Mouse (Mus musculus) kidney, embryonic 15.5 days (tissue): ENCODE results near the gene Chit1. TPM values are rescaled to one million over a fixed set of nuclear protein-coding genes. Genes with fewer than 3 reads are reported as not detected.

Source experiments
- ATAC-seq: fragments of 200-750 bp; cut with Nextera tagmentation; replicated peaks from 2 replicates; pipeline ENCODE4 v1.8.0; 2017; ENCODE audit warnings: moderate TSS enrichment; ENCODE audit not compliant: low FRiP score
- H3K27ac ChIP-seq: fragments of 300-500 bp; sonication (generic); 2 replicates; pipeline ENCODE4 v1.5.1; 2015; ENCODE audit warnings: mild to moderate bottlenecking, inconsistent platforms
- H3K27me3 ChIP-seq: fragments of 300-500 bp; sonication (generic); 2 replicates; pipeline ENCODE4 v1.6.1; 2015; ENCODE audit warnings: inconsistent platforms
- H3K36me3 ChIP-seq: fragments of 300-500 bp; sonication (generic); 2 replicates; pipeline ENCODE4 v1.6.1; 2015; ENCODE audit warnings: inconsistent platforms
- H3K4me1 ChIP-seq: fragments of 300-500 bp; sonication (generic); 2 replicates; pipeline ENCODE4 v1.6.1; 2015; ENCODE audit warnings: inconsistent platforms
- H3K4me2 ChIP-seq: fragments of 300-500 bp; sonication (generic); 2 replicates; pipeline ENCODE4 v1.6.1; 2015; ENCODE audit warnings: moderate library complexity, mild to moderate bottlenecking, inconsistent platforms
- H3K4me3 ChIP-seq: fragments of 300-500 bp; sonication (generic); replicated peaks from 2 replicates; pipeline ENCODE4 v1.5.1; 2015; ENCODE audit warnings: mild to moderate bottlenecking, inconsistent platforms
- H3K9ac ChIP-seq: fragments of 300-500 bp; sonication (generic); 2 replicates; pipeline ENCODE4 v1.6.1; 2015; ENCODE audit warnings: mild to moderate bottlenecking, inconsistent platforms
- H3K9me3 ChIP-seq: fragments of 300-500 bp; sonication (generic); replicated peaks from 2 replicates; pipeline ENCODE4 v1.6.1; 2016; ENCODE audit warnings: inconsistent platforms
- WGBS: fragments of 180-500 bp; shearing (Covaris S2); methylation state at CpG from one replicate; pipeline ENCODE4 v1.1.7; 2015; ENCODE audit warnings: mixed read lengths; 5-methylcytosine and 5-hydroxymethylcytosine counted together
- polyA plus RNA-seq: library from polyadenylated mRNA; unstranded; fragments of >200 nt; fragmentation: Nextera tagmentation; extraction: Ambion mirVana; gene quantifications from 2 replicates; pipeline ENCODE4 v1.2.1, GENCODE M21; 2015

Chit1 gene
- 0.30 and 0.31 TPM in 2 replicates for polyA plus RNA-seq

DNA sequence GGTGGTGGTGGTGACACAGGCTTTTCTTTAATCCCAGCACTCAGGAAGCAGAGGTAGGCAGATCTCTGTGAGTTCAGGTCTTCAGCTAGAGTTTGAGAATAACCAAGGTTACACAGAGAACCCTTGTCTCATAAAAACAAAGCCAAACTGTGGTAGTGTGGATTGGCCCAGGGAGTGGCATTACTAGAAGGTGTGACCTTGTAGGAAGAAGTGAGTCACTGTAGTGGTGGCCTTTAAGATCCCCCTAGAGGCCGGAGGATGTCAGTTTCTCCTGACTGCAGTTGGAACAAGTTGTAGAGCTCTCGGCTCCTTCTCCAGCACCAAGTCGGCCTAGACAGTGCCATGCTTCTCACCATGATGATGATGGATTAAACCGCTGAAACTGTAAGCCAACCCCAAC lies at the start of gene Chit1:
TSS of gene Chit1 (plus strand) at position 264 of the 400 bp plus-strand sequence.
- Histone ChIP-seq H3K36me3 (no peaks in the 10 kb centered on the region), H3K4me1 (peaks cover 13% of the 10 kb centered on the region), H3K9ac (no peak within 1 kb of the TSS), H3K27ac (no peak within 1 kb of the TSS), H3K4me3 (no peak within 1 kb of the TSS), H3K4me2 (no peak within 1 kb of the TSS), H3K27me3 (no peaks in the 10 kb centered on the region), H3K9me3 (no peaks in the 10 kb centered on the region)
- WGBS, result 81% methylated on average over 4 of the region's 4 CpGs
- ATAC-seq, result no peak

GRCm38 (mm10) chr1:134061915-134062314 lies 49.1 kb upstream of the Chit1 start:
- peak overlapping the region; percentile 99 for H3K27ac ChIP-seq
- H3K9me3 ChIP-seq, result no peaks in the 10 kb centered on the region
- no peak for ATAC-seq
- H3K36me3 ChIP-seq, result no peaks in the 10 kb centered on the region
- no peak overlapping the region for H3K4me2 ChIP-seq
- H3K4me3 ChIP-seq, result no peak overlapping the region
- no peak overlapping the region for H3K9ac ChIP-seq
- H3K4me1 ChIP-seq, result peaks cover 81% of the 10 kb centered on the region
- WGBS, result 65% methylated on average over 3 of the region's 3 CpGs
- H3K27me3 ChIP-seq, result no peaks in the 10 kb centered on the region

GRCm38 (mm10) chr1:134062411-134063085 lies 48.5 kb upstream of the Chit1 start:
- Histone ChIP-seq H3K27me3 (no peaks in the 10 kb centered on the region), H3K9me3 (no peaks in the 10 kb centered on the region), H3K36me3 (no peaks in the 10 kb centered on the region), H3K27ac (peak overlapping the region; percentile 99), H3K4me3 (no peak overlapping the region), H3K9ac (0 out of 2 replicates have a peak overlapping the region, but pooled peaks have one; percentile 19), H3K4me2 (peak overlapping the region; percentile 54), H3K4me1 (peaks cover 88% of the 10 kb centered on the region)
- WGBS, result 9% methylated on average over 11 of the region's 11 CpGs
- ATAC-seq, result no peak

DNA sequence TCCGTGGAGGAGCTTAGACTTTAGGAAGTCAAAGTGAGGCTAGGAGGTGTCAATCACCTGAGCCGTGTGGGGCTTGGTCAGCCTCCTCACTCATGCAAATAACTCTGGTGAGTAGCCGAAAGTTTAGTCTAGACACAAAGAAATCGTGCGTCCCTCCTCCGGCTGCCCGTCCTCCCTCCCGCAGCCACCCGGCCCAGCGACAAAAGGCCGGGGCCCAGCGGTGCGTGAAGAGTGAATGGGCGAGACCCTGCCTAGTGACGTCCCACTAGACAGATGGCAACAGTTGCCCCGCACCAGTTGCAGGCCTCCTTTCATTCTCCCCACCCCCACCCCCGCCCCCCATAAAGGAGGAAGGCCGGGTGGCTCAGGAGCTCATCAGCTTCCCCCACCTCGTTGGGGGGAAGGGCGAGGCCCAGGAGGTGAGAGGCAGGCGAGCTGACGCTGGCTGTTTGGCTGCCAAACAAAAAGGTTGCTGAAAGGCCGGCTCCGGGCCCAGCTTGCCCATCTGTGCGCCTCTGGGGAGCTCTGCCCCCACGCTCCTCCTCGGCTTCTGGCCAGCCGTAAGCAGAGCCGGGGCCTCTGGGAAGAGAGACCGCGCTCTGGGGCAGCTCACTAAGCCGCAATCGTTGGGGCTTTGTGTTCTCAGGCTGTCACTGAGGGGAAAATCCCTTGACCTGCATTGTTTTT lies 47.8 kb upstream of the Chit1 start:
- 2% methylated on average over 32 of the region's 33 CpGs for WGBS
- Histone ChIP-seq H3K9me3 (no peaks in the 10 kb centered on the region), H3K27ac (peak overlapping the region; percentile 99), H3K36me3 (no peaks in the 10 kb centered on the region), H3K4me3 (peak overlapping the region; percentile 14), H3K27me3 (no peaks in the 10 kb centered on the region), H3K4me2 (peak overlapping the region; percentile 54), H3K4me1 (peaks cover 94% of the 10 kb centered on the region), H3K9ac (peak overlapping the region; percentile 19; the same call in 1 of the 2 replicates)
- ATAC-seq, result peak; percentile 68

GRCm38 (mm10) chr1:134063773-134064125 lies 47.3 kb upstream of the Chit1 start:
- H3K9ac ChIP-seq, result peak overlapping the region; percentile 19; the same call in 1 of the 2 replicates
- H3K9me3 ChIP-seq, result no peaks in the 10 kb centered on the region
- no peaks in the 10 kb centered on the region for H3K27me3 ChIP-seq
- H3K4me3 ChIP-seq, result peak overlapping the region; percentile 14
- no peak for ATAC-seq
- 9% methylated on average over 9 of the region's 9 CpGs for WGBS
- peak overlapping the region; percentile 54 for H3K4me2 ChIP-seq
- no peaks in the 10 kb centered on the region for H3K36me3 ChIP-seq
- peak overlapping the region; percentile 99 for H3K27ac ChIP-seq
- peaks cover 92% of the 10 kb centered on the region for H3K4me1 ChIP-seq

DNA sequence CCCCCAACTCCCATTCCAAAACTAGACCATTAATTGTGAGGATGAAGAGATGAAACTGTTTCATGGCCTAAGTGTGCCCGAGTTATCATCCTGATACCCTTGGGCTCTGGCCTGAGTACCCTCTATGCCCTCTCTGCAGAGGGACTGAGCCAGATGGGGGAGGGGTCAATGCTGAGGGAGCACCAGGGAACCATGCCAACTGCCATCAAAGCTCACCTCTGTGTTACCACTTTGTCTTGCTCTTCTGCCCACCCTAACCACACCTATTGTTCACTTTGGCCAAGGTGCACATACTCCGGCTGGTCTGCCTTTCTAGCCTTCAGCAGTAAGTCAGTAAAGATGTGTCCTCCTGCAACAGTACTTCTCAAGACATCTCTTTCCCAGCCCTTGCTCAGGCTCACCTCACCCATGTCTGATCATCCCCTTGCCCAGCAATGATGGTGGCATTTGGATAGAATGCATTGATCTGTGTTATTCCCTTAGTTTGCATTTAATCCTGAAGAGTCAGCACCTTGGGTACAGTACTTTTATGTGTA lies 46.7 kb upstream of the Chit1 start:
- WGBS, result 86% methylated on average over 2 of the region's 2 CpGs
- H3K4me3 ChIP-seq, result no peak overlapping the region
- no peak for ATAC-seq
- H3K9ac ChIP-seq, result no peak overlapping the region
- H3K27ac ChIP-seq, result peak overlapping the region; percentile 99
- no peak overlapping the region for H3K4me2 ChIP-seq
- H3K27me3 ChIP-seq, result no peaks in the 10 kb centered on the region
- H3K36me3 ChIP-seq, result no peaks in the 10 kb centered on the region
- H3K9me3 ChIP-seq, result no peaks in the 10 kb centered on the region
- peaks cover 86% of the 10 kb centered on the region for H3K4me1 ChIP-seq

GRCm38 (mm10) chr1:134065241-134065809 lies 45.7 kb upstream of the Chit1 start:
- ATAC-seq, result no peak
- Histone ChIP-seq H3K4me1 (peaks cover 86% of the 10 kb centered on the region), H3K36me3 (no peaks in the 10 kb centered on the region), H3K9me3 (no peaks in the 10 kb centered on the region), H3K9ac (no peak overlapping the region), H3K4me2 (no peak overlapping the region), H3K27ac (peak overlapping the region; percentile 99), H3K27me3 (no peaks in the 10 kb centered on the region), H3K4me3 (no peak overlapping the region)
- WGBS, result 45% methylated on average over 4 of the region's 4 CpGs

- peaks cover 87% of the 10 kb centered on the region for H3K4me1 ChIP-seq
- no peaks in the 10 kb centered on the region for H3K9me3 ChIP-seq
- no peak overlapping the region for H3K9ac ChIP-seq
- H3K36me3 ChIP-seq, result no peaks in the 10 kb centered on the region
- ATAC-seq, result no peak
- no peak overlapping the region for H3K4me2 ChIP-seq
- H3K4me3 ChIP-seq, result no peak overlapping the region
- no peaks in the 10 kb centered on the region for H3K27me3 ChIP-seq
- WGBS, result 44% methylated on average over 3 of the region's 3 CpGs
- H3K27ac ChIP-seq, result peak overlapping the region; percentile 76
Measured at GRCm38 (mm10) chr1:134066554-134066953, 44.5 kb upstream of the Chit1 start.

- 12% methylated on average over 8 of the region's 8 CpGs for WGBS
- Histone ChIP-seq H3K4me1 (peaks cover 87% of the 10 kb centered on the region), H3K27ac (peak overlapping the region; percentile 76), H3K9me3 (no peaks in the 10 kb centered on the region), H3K4me3 (no peak overlapping the region), H3K36me3 (no peaks in the 10 kb centered on the region), H3K9ac (no peak overlapping the region), H3K27me3 (no peaks in the 10 kb centered on the region), H3K4me2 (peak overlapping the region; percentile 23; the same call in 1 of the 2 replicates)
- peak; percentile 57 for ATAC-seq
Measured at GRCm38 (mm10) chr1:134067143-134067619, 43.9 kb upstream of the Chit1 start.

DNA sequence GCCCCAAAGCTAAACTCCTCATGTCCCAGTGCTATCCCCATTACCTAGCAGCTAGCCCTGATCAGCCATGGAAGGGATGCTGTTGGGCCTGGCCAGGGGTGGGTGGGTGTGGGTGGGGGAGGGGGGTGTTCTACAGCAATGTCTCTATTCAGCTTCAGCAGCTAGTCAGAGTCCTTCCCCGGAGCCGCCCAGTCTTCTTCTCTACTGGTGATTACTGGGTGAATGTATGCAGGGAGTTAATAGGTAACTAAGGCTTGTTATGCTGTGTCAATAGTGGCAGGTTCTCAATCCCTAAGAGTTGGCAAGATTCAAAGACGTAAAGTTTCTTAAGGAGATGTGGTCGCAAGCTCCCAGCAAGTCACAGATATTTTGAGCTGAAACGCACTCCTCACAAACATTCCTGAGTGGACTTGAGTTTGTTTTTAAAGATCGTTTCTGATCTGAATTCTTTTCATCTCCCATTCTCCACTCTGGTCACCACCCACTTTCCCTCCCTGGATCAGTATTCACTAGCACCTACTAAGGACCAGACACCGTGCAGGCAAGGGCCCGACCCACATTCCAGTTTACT lies 40.9 kb upstream of the Chit1 start:
- H3K27ac ChIP-seq, result peak overlapping the region; percentile 75
- H3K4me3 ChIP-seq, result no peak overlapping the region
- no peak overlapping the region for H3K9ac ChIP-seq
- peak overlapping the region; percentile 5; the same call in 1 of the 2 replicates for H3K4me2 ChIP-seq
- WGBS, result 56% methylated on average over 8 of the region's 8 CpGs
- H3K27me3 ChIP-seq, result no peaks in the 10 kb centered on the region
- no peaks in the 10 kb centered on the region for H3K9me3 ChIP-seq
- H3K36me3 ChIP-seq, result peaks cover 7% of the 10 kb centered on the region; the same call in 1 of the 2 replicates
- peak; percentile 19 for ATAC-seq
- H3K4me1 ChIP-seq, result peaks cover 79% of the 10 kb centered on the region

- H3K27me3 ChIP-seq, result no peaks in the 10 kb centered on the region
- H3K9me3 ChIP-seq, result no peaks in the 10 kb centered on the region
- H3K4me3 ChIP-seq, result no peak overlapping the region
- no peak overlapping the region for H3K9ac ChIP-seq
- no peak for ATAC-seq
- peaks cover 80% of the 10 kb centered on the region for H3K4me1 ChIP-seq
- peaks cover 12% of the 10 kb centered on the region for H3K36me3 ChIP-seq
- peak overlapping the region; percentile 75 for H3K27ac ChIP-seq
- 32% methylated on average over 10 of the region's 10 CpGs for WGBS
- H3K4me2 ChIP-seq, result no peak overlapping the region
Measured at GRCm38 (mm10) chr1:134071411-134072018, 39.5 kb upstream of the Chit1 start.
